Mouse (Mus musculus) embryo, embryonic 10.5 days (tissue): Measurements from ENCODE around the gene Sgca.
A peak's percentile ranks its signal among the peaks of the same experiment; 100 is the strongest.

Experiments
- DNase-seq: peaks from one replicate; pipeline ENCODE4 v3.0.0-alpha.2; 2015; ENCODE audit warnings: low spot score

Gene Sgca

GRCm38 (mm10) chr11:95001584-95002347 lies 25.6 kb upstream of the Sgca start:
- no peak for DNase-seq

- peak; percentile 87 for DNase-seq
These were observed 24.9 kb upstream of the Sgca start for GRCm38 (mm10) chr11:95001058-95001457.

GRCm38 (mm10) chr11:95000548-95000947 lies 24.4 kb upstream of the Sgca start:
- no peak for DNase-seq

GRCm38 (mm10) chr11:95000128-95000527 lies 24.0 kb upstream of the Sgca start:
- DNase-seq = no peak

- DNase-seq = no peak
These were observed 22.0 kb upstream of the Sgca start for GRCm38 (mm10) chr11:94998041-94998531.

GRCm38 (mm10) chr11:94997596-94997995 lies 21.5 kb upstream of the Sgca start:
- DNase-seq = no peak

- no peak for DNase-seq
These were observed 20.9 kb upstream of the Sgca start for GRCm38 (mm10) chr11:94996984-94997383.

- no peak for DNase-seq
These were observed 20.0 kb upstream of the Sgca start for GRCm38 (mm10) chr11:94996101-94996500.

GRCm38 (mm10) chr11:94994947-94995772 lies 19.0 kb upstream of the Sgca start:
- no peak for DNase-seq

GRCm38 (mm10) chr11:94994208-94994814 lies 18.2 kb upstream of the Sgca start:
- DNase-seq = no peak

GRCm38 (mm10) chr11:94992754-94993606 lies 16.9 kb upstream of the Sgca start:
- DNase-seq = peak; percentile 46

GRCm38 (mm10) chr11:94992480-94992753 lies 16.3 kb upstream of the Sgca start:
- peak; percentile 17 for DNase-seq

- peak; percentile 58 for DNase-seq
These were observed 15.7 kb upstream of the Sgca start for GRCm38 (mm10) chr11:94991641-94992479.

- peak; percentile 94 for DNase-seq
These were observed 14.8 kb upstream of the Sgca start, which contains the start of gene Ppp1r9b for GRCm38 (mm10) chr11:94990749-94991577. TSS of gene Ppp1r9b (plus strand) at chr11:94991035.

- no peak for DNase-seq
These were observed 14.1 kb upstream of the Sgca start for GRCm38 (mm10) chr11:94990102-94990748.

GRCm38 (mm10) chr11:94989562-94990017 lies 13.5 kb upstream of the Sgca start:
- peak; percentile 98 for DNase-seq

- peak; percentile 26 for DNase-seq
These were observed 12.8 kb upstream of the Sgca start for GRCm38 (mm10) chr11:94988780-94989561.

GRCm38 (mm10) chr11:94987851-94988250 lies 11.7 kb upstream of the Sgca start:
- no peak for DNase-seq
